Mouse (Mus musculus): Measurements from ENCODE around the gene Clmn. TPM values are rescaled to one million over a fixed set of nuclear protein-coding genes. Genes with fewer than 3 reads are reported as not detected.

Gene Clmn
- polyA plus RNA-seq, 1 experiment from 2014 or later: 2.9 TPM

DNA sequence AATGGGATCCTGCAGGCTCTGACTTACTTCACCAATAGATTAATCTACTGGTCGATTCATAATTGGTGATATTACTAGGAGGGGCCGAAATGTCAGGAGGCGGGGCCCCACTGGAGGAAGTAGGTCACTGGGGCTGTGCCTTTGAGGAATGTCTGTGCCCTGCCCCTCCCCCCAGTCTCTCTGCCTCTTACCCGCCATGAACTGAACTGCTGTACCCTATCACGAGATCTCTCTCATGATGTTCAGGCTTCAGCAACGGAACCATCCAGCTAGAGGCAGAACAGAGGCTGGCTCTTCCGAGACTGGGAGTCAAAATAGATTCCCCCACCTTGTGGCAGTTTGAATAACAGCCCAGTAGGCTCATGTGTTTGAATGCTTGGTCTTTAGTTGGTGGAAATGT is 106.8 kb downstream of the Clmn start:
- 90% methylated on average over 7 of the region's 7 CpGs for WGBS
- Histone ChIP-seq H3K4me1 (ENCODE audit: control insufficient read depth, insufficient read depth, low read length) (no peaks in the 10 kb centered on the region), H3K27me3 (ENCODE audit: control insufficient read depth, insufficient read depth, low read length) (no peaks in the 10 kb centered on the region), H3K9ac (ENCODE audit: low read length) (no peak overlapping the region), H3K36me3 (ENCODE audit: control insufficient read depth, insufficient read depth, low read length) (no peaks in the 10 kb centered on the region), H3K4me2 (ENCODE audit: low read depth) (no peak overlapping the region), H3K4me3 (ENCODE audit: low read depth, low read length) (no peak overlapping the region), H3K9me3 (ENCODE audit: control insufficient read depth, low read length) (no peaks in the 10 kb centered on the region), H3K27ac (ENCODE audit: low read depth, low read length) (no peak overlapping the region)
- no peak for DNase-seq (ENCODE audit: low spot score)
- ATAC-seq (ENCODE audit: insufficient read depth, low FRiP score, low TSS enrichment): no peak

GRCm38 (mm10) chr12:104753686-104754085 is 111.2 kb downstream of the Clmn start:
- no peak for ATAC-seq (ENCODE audit: insufficient read depth, low FRiP score, low TSS enrichment)
- no peak overlapping the region for H3K4me3 ChIP-seq (ENCODE audit: low read depth, low read length)
- H3K27me3 ChIP-seq (ENCODE audit: control insufficient read depth, insufficient read depth, low read length): no peaks in the 10 kb centered on the region
- H3K4me2 ChIP-seq (ENCODE audit: low read depth): no peak overlapping the region
- no peaks in the 10 kb centered on the region for H3K9me3 ChIP-seq (ENCODE audit: control insufficient read depth, low read length)
- peaks cover 15% of the 10 kb centered on the region for H3K4me1 ChIP-seq (ENCODE audit: control insufficient read depth, insufficient read depth, low read length)
- no peak overlapping the region for H3K9ac ChIP-seq (ENCODE audit: low read length)
- DNase-seq (ENCODE audit: low spot score): no peak
- H3K36me3 ChIP-seq (ENCODE audit: control insufficient read depth, insufficient read depth, low read length): no peaks in the 10 kb centered on the region
- 69% methylated on average over 4 of the region's 4 CpGs for WGBS
- no peak overlapping the region for H3K27ac ChIP-seq (ENCODE audit: low read depth, low read length)

DNA sequence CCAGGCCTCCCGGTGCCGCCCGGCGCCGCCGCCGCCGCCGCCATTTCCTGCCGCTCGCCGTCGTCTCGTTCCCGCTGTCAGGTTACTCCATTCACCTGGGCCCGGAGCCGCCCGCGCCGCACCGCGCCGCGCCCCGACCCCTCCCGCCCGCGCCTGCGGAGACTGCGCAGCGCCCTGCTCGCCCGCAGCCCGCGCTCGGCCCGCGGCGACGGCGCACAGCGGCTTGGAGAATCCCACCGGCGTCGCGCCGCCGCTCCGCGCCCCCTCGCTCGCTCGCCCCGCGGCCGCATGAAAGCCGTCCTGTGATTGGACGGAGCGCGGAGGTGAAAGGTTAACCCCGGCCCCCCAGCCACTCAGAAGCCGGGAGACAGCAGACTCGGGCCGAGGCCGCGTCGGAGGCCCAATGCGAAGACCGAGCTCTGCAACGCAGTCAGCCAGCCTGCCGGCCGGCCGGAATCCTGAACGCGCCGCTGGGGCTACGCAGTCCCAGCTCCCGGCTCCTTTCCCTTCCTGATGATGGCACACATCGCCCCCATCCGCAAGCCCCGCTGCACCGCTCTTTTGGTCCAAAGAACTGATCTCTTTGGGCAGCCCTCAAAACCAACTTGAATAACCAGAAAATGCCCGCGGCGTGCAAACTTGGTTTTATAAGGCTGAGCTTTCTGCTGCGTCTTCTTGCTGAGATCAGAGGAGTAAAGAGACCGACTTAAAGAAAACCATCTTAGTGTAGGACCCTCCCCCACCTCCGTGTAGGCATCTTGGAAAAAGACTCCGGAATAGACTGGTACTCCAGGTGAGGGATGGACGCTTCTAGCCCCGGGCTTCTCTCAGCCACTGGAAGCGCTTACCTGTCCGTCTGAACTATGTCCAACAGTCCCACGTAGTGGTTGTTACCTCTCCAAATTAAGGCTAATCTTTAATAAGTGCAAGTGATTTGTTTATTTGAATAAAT is 112.8 kb downstream of the Clmn start, which contains the start of gene Dicer1:
TSS of gene Dicer1 (minus strand) at position 139 of the 952 bp plus-strand sequence.
- peak within 1 kb of the TSS; percentile 87 for H3K27ac ChIP-seq (ENCODE audit: low read depth, low read length)
- WGBS: 1% methylated on average over 46 of the region's 94 CpGs
- peaks cover 15% of the 10 kb centered on the region for H3K4me1 ChIP-seq (ENCODE audit: control insufficient read depth, insufficient read depth, low read length)
- peak within 1 kb of the TSS; percentile 89 for H3K4me3 ChIP-seq (ENCODE audit: low read depth, low read length)
- ATAC-seq (ENCODE audit: insufficient read depth, low FRiP score, low TSS enrichment) (peak; percentile 97), DNase-seq (ENCODE audit: low spot score) (peak; percentile 97)
- no peaks in the 10 kb centered on the region for H3K36me3 ChIP-seq (ENCODE audit: control insufficient read depth, insufficient read depth, low read length)
- no peaks in the 10 kb centered on the region for H3K9me3 ChIP-seq (ENCODE audit: control insufficient read depth, low read length)
- H3K4me2 ChIP-seq (ENCODE audit: low read depth): peak within 1 kb of the TSS; percentile 84
- H3K27me3 ChIP-seq (ENCODE audit: control insufficient read depth, insufficient read depth, low read length): no peaks in the 10 kb centered on the region
- H3K9ac ChIP-seq (ENCODE audit: low read length): peak within 1 kb of the TSS; percentile 97

- H3K4me2 ChIP-seq (ENCODE audit: low read depth): peak overlapping the region; percentile 84
- peak overlapping the region; percentile 87 for H3K27ac ChIP-seq (ENCODE audit: low read depth, low read length)
- peak overlapping the region; percentile 89 for H3K4me3 ChIP-seq (ENCODE audit: low read depth, low read length)
- peak; percentile 32 for ATAC-seq (ENCODE audit: insufficient read depth, low FRiP score, low TSS enrichment)
- H3K27me3 ChIP-seq (ENCODE audit: control insufficient read depth, insufficient read depth, low read length): no peaks in the 10 kb centered on the region
- peaks cover 15% of the 10 kb centered on the region for H3K4me1 ChIP-seq (ENCODE audit: control insufficient read depth, insufficient read depth, low read length)
- DNase-seq (ENCODE audit: low spot score): peak; percentile 53
- no peaks in the 10 kb centered on the region for H3K9me3 ChIP-seq (ENCODE audit: control insufficient read depth, low read length)
- H3K9ac ChIP-seq (ENCODE audit: low read length): peak overlapping the region; percentile 97
- no peaks in the 10 kb centered on the region for H3K36me3 ChIP-seq (ENCODE audit: control insufficient read depth, insufficient read depth, low read length)
- WGBS: under 1% methylated on average over 46 of the region's 52 CpGs
Measured at GRCm38 (mm10) chr12:104751331-104751813, 113.5 kb downstream of the Clmn start.

DNA sequence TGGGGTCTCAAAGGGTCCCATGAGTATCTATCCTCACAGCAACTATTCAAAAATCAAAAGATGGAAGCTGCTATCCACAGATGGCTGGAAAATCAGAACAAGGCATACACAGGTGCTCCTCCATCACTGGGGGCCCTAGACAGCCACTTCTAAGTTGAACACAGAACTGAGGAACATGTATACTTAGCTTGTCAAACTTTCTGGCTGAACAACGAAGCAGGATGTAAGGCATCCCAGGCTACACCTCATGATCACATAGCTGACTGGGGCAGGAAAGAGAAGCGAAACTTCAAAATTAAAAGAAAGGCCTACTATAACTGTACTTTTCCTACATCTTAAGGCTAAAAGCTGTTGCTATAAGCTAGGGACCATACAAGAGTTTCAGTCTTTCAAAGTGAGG is 115.9 kb downstream of the Clmn start:
- DNase-seq (ENCODE audit: low spot score) (no peak), ATAC-seq (ENCODE audit: insufficient read depth, low FRiP score, low TSS enrichment) (no peak)
- Histone ChIP-seq H3K9me3 (ENCODE audit: control insufficient read depth, low read length) (no peaks in the 10 kb centered on the region), H3K9ac (ENCODE audit: low read length) (no peak overlapping the region), H3K36me3 (ENCODE audit: control insufficient read depth, insufficient read depth, low read length) (no peaks in the 10 kb centered on the region), H3K4me3 (ENCODE audit: low read depth, low read length) (no peak overlapping the region), H3K4me1 (ENCODE audit: control insufficient read depth, insufficient read depth, low read length) (peaks cover 17% of the 10 kb centered on the region), H3K4me2 (ENCODE audit: low read depth) (no peak overlapping the region), H3K27me3 (ENCODE audit: control insufficient read depth, insufficient read depth, low read length) (no peaks in the 10 kb centered on the region), H3K27ac (ENCODE audit: low read depth, low read length) (no peak overlapping the region)
- 91% methylated on average over 2 of the region's 2 CpGs for WGBS

- Histone ChIP-seq H3K9me3 (ENCODE audit: control insufficient read depth, low read length) (no peaks in the 10 kb centered on the region), H3K9ac (ENCODE audit: low read length) (no peak overlapping the region), H3K27ac (ENCODE audit: low read depth, low read length) (no peak overlapping the region), H3K4me3 (ENCODE audit: low read depth, low read length) (no peak overlapping the region), H3K27me3 (ENCODE audit: control insufficient read depth, insufficient read depth, low read length) (no peaks in the 10 kb centered on the region), H3K36me3 (ENCODE audit: control insufficient read depth, insufficient read depth, low read length) (no peaks in the 10 kb centered on the region), H3K4me2 (ENCODE audit: low read depth) (no peak overlapping the region), H3K4me1 (ENCODE audit: control insufficient read depth, insufficient read depth, low read length) (peaks cover 17% of the 10 kb centered on the region)
- no peak for DNase-seq (ENCODE audit: low spot score)
- 87% methylated on average over 5 of the region's 5 CpGs for WGBS
- no peak for ATAC-seq (ENCODE audit: insufficient read depth, low FRiP score, low TSS enrichment)
Measured at GRCm38 (mm10) chr12:104747252-104747651, 117.6 kb downstream of the Clmn start.

DNA sequence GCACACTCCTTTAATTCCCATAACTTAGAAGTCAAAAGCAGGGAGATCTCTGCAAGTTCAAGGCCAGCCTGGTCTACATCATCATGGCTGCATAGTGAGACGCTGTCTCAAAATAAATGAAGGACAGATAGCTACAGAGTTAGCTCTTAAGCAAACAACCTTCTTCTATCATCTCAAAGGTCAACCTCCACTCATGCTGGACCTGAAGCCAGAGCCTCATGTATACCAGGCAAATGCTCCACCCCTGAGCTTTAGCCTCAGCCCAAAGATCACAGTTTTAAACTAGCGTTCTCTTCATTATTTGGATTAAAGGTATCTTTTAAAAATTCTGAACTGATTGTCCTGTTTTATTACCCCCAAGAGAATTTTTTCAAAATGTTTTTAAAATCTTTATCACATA is 118.3 kb downstream of the Clmn start:
- Histone ChIP-seq H3K4me1 (ENCODE audit: control insufficient read depth, insufficient read depth, low read length) (peaks cover 17% of the 10 kb centered on the region), H3K9ac (ENCODE audit: low read length) (no peak overlapping the region), H3K27me3 (ENCODE audit: control insufficient read depth, insufficient read depth, low read length) (no peaks in the 10 kb centered on the region), H3K36me3 (ENCODE audit: control insufficient read depth, insufficient read depth, low read length) (no peaks in the 10 kb centered on the region), H3K4me2 (ENCODE audit: low read depth) (no peak overlapping the region), H3K9me3 (ENCODE audit: control insufficient read depth, low read length) (no peaks in the 10 kb centered on the region), H3K4me3 (ENCODE audit: low read depth, low read length) (no peak overlapping the region), H3K27ac (ENCODE audit: low read depth, low read length) (no peak overlapping the region)
- no peak for ATAC-seq (ENCODE audit: insufficient read depth, low FRiP score, low TSS enrichment)
- no peak for DNase-seq (ENCODE audit: low spot score)
- 90% methylated on average over 2 of the region's 2 CpGs for WGBS

DNA sequence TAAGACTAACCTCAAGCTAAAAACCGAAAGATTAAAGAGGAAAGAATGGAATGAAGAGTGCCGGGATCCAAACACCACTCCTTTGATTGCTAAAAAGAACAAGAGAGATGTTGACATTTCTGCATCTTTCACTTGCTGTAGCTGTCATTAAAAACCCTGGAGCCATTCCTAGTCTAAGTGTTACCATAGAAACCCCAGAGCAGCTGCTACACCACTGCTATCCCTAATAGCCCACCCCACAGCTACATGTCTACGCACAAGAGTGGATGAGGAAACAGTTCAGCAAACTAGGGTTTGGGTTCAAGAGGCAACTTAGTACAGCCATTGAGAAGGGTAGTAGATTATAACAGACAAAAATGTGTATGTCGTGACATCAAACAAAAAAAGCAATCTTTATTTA is 121.2 kb downstream of the Clmn start:
- H3K4me1 ChIP-seq (ENCODE audit: control insufficient read depth, insufficient read depth, low read length): peaks cover 13% of the 10 kb centered on the region
- H3K36me3 ChIP-seq (ENCODE audit: control insufficient read depth, insufficient read depth, low read length): no peaks in the 10 kb centered on the region
- no peak overlapping the region for H3K4me3 ChIP-seq (ENCODE audit: low read depth, low read length)
- H3K4me2 ChIP-seq (ENCODE audit: low read depth): no peak overlapping the region
- peak; percentile 73; the same call in 1 of the 2 replicates for ATAC-seq (ENCODE audit: insufficient read depth, low FRiP score, low TSS enrichment)
- no peaks in the 10 kb centered on the region for H3K27me3 ChIP-seq (ENCODE audit: control insufficient read depth, insufficient read depth, low read length)
- 66% methylated on average over 4 of the region's 4 CpGs for WGBS
- H3K27ac ChIP-seq (ENCODE audit: low read depth, low read length): no peak overlapping the region
- peak; percentile 29 for DNase-seq (ENCODE audit: low spot score)
- H3K9me3 ChIP-seq (ENCODE audit: control insufficient read depth, low read length): no peaks in the 10 kb centered on the region
- no peak overlapping the region for H3K9ac ChIP-seq (ENCODE audit: low read length)

DNA sequence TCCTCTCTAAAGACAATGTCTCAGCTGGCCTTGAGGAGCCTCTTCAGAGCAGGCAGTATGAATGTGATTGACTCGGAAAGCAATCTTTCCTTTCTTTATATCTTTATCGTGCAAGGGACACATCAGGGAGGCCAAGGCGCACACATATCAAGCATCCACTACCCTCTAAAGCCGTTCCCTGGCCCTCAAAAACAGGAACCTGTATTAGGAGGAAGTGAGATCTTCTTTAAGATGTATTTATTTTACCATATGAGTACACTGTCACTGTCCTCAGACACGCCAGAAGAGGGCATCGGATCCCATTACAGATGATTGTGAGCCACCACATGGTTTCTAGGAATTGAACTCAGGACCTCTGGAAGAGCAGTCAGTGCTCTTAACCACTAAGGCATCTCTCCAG is 122.6 kb downstream of the Clmn start:
- H3K27ac ChIP-seq (ENCODE audit: low read depth, low read length): no peak overlapping the region
- no peak overlapping the region for H3K9ac ChIP-seq (ENCODE audit: low read length)
- no peak overlapping the region for H3K4me3 ChIP-seq (ENCODE audit: low read depth, low read length)
- DNase-seq (ENCODE audit: low spot score) (no peak), ATAC-seq (ENCODE audit: insufficient read depth, low FRiP score, low TSS enrichment) (no peak)
- no peaks in the 10 kb centered on the region for H3K27me3 ChIP-seq (ENCODE audit: control insufficient read depth, insufficient read depth, low read length)
- 85% methylated on average over 6 of the region's 6 CpGs for WGBS
- H3K4me2 ChIP-seq (ENCODE audit: low read depth): no peak overlapping the region
- no peaks in the 10 kb centered on the region for H3K36me3 ChIP-seq (ENCODE audit: control insufficient read depth, insufficient read depth, low read length)
- H3K9me3 ChIP-seq (ENCODE audit: control insufficient read depth, low read length): no peaks in the 10 kb centered on the region
- H3K4me1 ChIP-seq (ENCODE audit: control insufficient read depth, insufficient read depth, low read length): peaks cover 24% of the 10 kb centered on the region
